Mouse (Mus musculus): ENCODE results near the gene Nr1h3. TPM values are rescaled to one million over a fixed set of nuclear protein-coding genes. Genes with fewer than 3 reads are reported as not detected.
"Not testable (repeated sequence)": the region's sequence is repeated elsewhere in the genome, so short reads cannot be mapped to it uniquely, and the experiment has no call there.

Nr1h3 gene
- polyA plus RNA-seq, 1 experiment from 2014 or later, result 31.0 TPM

DNA sequence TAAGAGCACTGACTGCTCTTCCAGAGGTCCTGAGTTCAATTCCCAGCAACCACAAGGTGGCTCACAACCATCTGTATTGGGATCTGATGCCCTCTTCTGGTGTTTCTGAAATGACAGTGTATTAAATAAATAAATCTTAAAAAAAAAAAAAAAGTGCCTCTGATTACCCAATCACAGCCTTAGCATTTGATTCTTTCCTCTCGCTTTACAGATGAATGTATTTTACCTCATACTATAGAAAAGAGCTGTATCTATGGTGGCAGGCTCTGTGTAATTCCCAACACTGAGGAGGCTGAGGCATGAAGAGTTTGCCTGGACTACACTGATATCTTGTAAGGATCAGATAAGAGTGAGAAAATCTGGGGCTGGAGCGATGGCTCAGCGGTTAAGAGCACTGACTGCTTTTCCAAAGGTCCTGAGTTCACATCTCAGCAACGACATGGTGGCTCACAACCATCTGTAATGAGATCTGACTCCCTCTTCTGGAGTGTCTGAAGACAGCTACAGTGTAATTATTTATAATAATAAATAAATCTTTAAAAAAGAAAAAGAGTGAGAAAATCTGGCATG lies 35.0 kb upstream of the Nr1h3 start:
- peak overlapping the region; percentile 87 for H3K4me2 ChIP-seq (ENCODE audit: low read depth, low read length)
- peak overlapping the region; percentile 61 for H3K4me3 ChIP-seq (ENCODE audit: low read depth, low read length)
- peak; percentile 43 for TF ChIP-seq CTCF (IDR thresholded peaks at IDR 0.05; ENCODE audit: low read depth)
- WGBS (ENCODE audit: insufficient replicate concordance), result 16% methylated on average over 4 of the region's 4 CpGs
- H3K4me1 ChIP-seq (ENCODE audit: insufficient read depth), result peaks cover 13% of the 10 kb centered on the region; the same call in 1 of the 2 replicates
- peak overlapping the region; percentile 92 for H3K27ac ChIP-seq (ENCODE audit: low read depth)
- not testable (repeated sequence) for H3K27me3 ChIP-seq (ENCODE audit: insufficient read depth, low read length); H3K9ac ChIP-seq (replicated peaks); H3K9me3 ChIP-seq (ENCODE audit: low read length); DNase-seq; H3K36me3 ChIP-seq (replicated peaks; ENCODE audit: insufficient read depth, low read length)
- ATAC-seq, result peak; percentile 60

DNA sequence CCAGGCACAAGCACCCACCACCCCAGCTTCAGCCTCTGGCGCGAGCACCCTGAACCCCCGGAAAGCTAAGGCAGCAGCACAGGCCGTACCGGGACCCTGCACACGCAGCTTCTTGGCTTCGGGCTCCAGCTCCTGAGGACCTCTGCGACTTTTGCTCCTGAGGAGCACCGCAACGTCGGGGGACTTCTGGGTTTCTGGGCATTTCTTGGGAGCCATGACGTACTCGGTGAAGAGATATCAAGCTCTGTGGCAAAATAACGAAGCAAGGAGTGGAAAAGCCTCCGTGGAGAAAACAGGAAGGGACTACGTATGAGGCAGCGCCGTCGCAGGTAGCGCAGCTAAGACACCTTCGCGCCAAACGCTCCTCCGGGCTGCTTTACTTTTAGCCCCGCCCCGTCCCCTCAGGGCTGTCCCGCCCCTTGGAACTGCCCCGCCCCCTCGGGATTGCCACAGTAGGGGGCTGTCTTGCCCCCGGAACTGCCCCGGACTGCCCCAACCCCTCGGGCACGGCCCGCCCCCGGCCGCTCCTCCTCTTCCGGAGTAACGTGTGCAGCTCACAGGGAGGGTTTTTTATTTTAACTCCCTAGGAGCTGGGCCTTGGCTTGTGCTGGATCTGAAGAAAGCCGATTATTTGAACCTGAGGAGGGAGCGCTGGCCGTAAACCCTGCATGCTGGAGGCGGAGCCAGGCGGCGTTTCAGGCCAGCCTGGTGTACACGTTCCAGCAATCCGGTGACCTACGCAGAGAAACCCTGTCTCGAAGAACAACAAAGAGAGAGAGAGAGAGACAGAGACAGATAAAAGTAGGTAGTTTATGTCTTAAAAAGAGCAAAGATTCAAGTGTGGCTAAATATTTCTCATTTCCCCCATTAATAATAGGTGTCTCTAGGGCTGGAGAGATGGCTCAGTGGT lies 34.2 kb upstream of the Nr1h3 start, which contains the start of gene Ddb2:
Gene Ddb2, minus strand, starts transcription at position 382 of the 910 bp plus-strand sequence.
- H3K4me1 ChIP-seq (ENCODE audit: insufficient read depth), result peaks cover 9% of the 10 kb centered on the region; the same call in 1 of the 2 replicates
- H3K27me3 ChIP-seq (ENCODE audit: insufficient read depth, low read length), result no peaks in the 10 kb centered on the region
- H3K4me3 ChIP-seq (ENCODE audit: low read depth, low read length), result peak within 1 kb of the TSS; percentile 61
- H3K27ac ChIP-seq (ENCODE audit: low read depth), result peak within 1 kb of the TSS; percentile 92
- peak within 1 kb of the TSS; percentile 69 for H3K9ac ChIP-seq (replicated peaks)
- H3K9me3 ChIP-seq (ENCODE audit: low read length), result no peaks in the 10 kb centered on the region
- peak; percentile 99 for ATAC-seq
- H3K4me2 ChIP-seq (ENCODE audit: low read depth, low read length), result peak within 1 kb of the TSS; percentile 87
- 0 out of 2 replicates have a peak, but pooled peaks cover 4% of the 10 kb centered on the region for H3K36me3 ChIP-seq (replicated peaks; ENCODE audit: insufficient read depth, low read length)
- TF ChIP-seq CTCF (IDR thresholded peaks at IDR 0.05; ENCODE audit: low read depth) (no peak), EP300 (IDR thresholded peaks at IDR 0.05; ENCODE audit: low read depth) (peak; percentile 62; the same call in 1 of the 2 replicates)
- WGBS (ENCODE audit: insufficient replicate concordance), result 1% methylated on average over 48 of the region's 48 CpGs
- peak; percentile 99 for DNase-seq

DNA sequence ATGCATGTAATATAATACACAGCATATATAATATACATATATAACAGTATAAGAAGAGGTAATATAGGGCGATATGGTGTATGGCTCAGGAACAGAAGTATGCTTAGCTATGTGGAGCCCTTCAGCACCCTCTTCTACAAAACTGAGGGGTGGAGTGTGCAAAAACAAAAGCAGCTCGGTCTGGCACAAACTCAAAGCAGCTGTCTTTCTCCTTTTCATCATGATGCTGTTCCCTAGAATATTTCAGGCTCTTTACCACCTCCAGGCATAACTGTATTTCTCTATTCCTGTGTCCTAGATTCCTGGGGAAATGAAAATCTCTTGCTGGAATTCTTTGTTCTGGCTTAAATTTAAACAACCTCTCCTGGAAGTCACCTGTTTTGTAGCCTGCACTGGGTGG lies 27.1 kb upstream of the Nr1h3 start:
- H3K9ac ChIP-seq (replicated peaks), result no peak overlapping the region
- 80% methylated on average over 2 of the region's 2 CpGs for WGBS (ENCODE audit: insufficient replicate concordance)

DNA sequence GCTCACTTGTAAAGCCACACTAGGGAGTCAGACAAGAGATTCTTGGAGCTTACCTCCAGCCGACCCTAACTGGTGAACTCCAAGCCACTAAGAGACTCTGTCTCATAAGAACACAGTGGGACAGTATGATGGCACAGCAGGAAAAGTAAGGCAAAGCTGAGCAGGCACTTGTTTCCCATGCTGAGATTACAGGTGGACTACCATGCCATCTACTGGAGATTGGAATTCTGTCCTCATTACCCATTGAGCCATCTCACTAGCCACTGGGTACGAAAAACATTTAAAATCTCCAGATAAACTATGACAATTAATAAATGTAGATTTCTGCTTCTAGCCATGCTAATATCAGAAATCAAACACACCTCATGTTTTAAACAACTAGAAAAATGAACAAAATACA lies 21.0 kb upstream of the Nr1h3 start:
- no peak overlapping the region for H3K4me2 ChIP-seq (ENCODE audit: low read depth, low read length)
- H3K9ac ChIP-seq (replicated peaks), result no peak overlapping the region
- ATAC-seq (no peak), DNase-seq (no peak)
- 0 out of 2 replicates have a peak, but pooled peaks cover 2% of the 10 kb centered on the region for H3K36me3 ChIP-seq (replicated peaks; ENCODE audit: insufficient read depth, low read length)
- TF ChIP-seq EP300 (IDR thresholded peaks at IDR 0.05; ENCODE audit: low read depth) (no peak), CTCF (IDR thresholded peaks at IDR 0.05; ENCODE audit: low read depth) (peak; percentile 29; the same call in 1 of the 2 replicates)
- no peak overlapping the region for H3K27ac ChIP-seq (ENCODE audit: low read depth)
- no peaks in the 10 kb centered on the region for H3K4me1 ChIP-seq (ENCODE audit: insufficient read depth)
- H3K4me3 ChIP-seq (ENCODE audit: low read depth, low read length), result no peak overlapping the region
- no peaks in the 10 kb centered on the region for H3K27me3 ChIP-seq (ENCODE audit: insufficient read depth, low read length)
- 74% methylated on average over 2 of the region's 2 CpGs for WGBS (ENCODE audit: insufficient replicate concordance)
- no peaks in the 10 kb centered on the region for H3K9me3 ChIP-seq (ENCODE audit: low read length)

More for the DNA sequence above, 27.1 kb upstream of the Nr1h3 start:
- Histone ChIP-seq H3K27ac (ENCODE audit: low read depth) (no peak overlapping the region), H3K9me3 (ENCODE audit: low read length) (no peaks in the 10 kb centered on the region), H3K4me3 (ENCODE audit: low read depth, low read length) (no peak overlapping the region), H3K4me2 (ENCODE audit: low read depth, low read length) (no peak overlapping the region), H3K36me3 (replicated peaks; ENCODE audit: insufficient read depth, low read length) (0 out of 2 replicates have a peak, but pooled peaks cover 6% of the 10 kb centered on the region), H3K27me3 (ENCODE audit: insufficient read depth, low read length) (no peaks in the 10 kb centered on the region), H3K4me1 (ENCODE audit: insufficient read depth) (no peaks in the 10 kb centered on the region)
- DNase-seq (no peak), ATAC-seq (no peak)
- TF ChIP-seq EP300 (IDR thresholded peaks at IDR 0.05; ENCODE audit: low read depth) (no peak), CTCF (IDR thresholded peaks at IDR 0.05; ENCODE audit: low read depth) (no peak)

DNA sequence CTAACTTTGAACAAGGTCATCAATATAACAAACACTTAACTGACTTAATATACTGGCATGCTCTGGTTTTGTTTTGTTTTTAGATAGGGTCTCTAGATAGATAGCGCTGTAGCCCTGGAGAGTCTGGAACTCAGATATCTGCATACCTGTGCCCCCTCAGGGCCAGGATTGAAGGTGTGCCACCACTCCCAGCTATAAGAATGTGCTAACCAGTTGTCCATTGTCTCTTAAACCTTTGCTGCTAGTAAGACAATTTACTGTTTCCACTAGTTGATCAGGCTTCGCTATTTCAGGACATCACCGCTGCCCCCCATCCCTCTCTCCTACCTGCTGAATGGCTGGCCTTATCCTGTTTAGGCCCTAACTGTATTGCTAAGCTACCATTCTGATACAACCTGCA lies 17.9 kb upstream of the Nr1h3 start:
- no peaks in the 10 kb centered on the region for H3K27me3 ChIP-seq (ENCODE audit: insufficient read depth, low read length)
- H3K4me1 ChIP-seq (ENCODE audit: insufficient read depth), result 0 out of 2 replicates have a peak, but pooled peaks cover 2% of the 10 kb centered on the region
- no peak overlapping the region for H3K4me2 ChIP-seq (ENCODE audit: low read depth, low read length)
- TF ChIP-seq CTCF (IDR thresholded peaks at IDR 0.05; ENCODE audit: low read depth) (no peak), EP300 (IDR thresholded peaks at IDR 0.05; ENCODE audit: low read depth) (no peak)
- H3K27ac ChIP-seq (ENCODE audit: low read depth), result no peak overlapping the region
- H3K9me3 ChIP-seq (ENCODE audit: low read length), result no peaks in the 10 kb centered on the region
- 90% methylated on average over 3 of the region's 3 CpGs for WGBS (ENCODE audit: insufficient replicate concordance)
- DNase-seq (no peak), ATAC-seq (no peak)
- H3K36me3 ChIP-seq (replicated peaks; ENCODE audit: insufficient read depth, low read length), result 0 out of 2 replicates have a peak, but pooled peaks cover 5% of the 10 kb centered on the region
- no peak overlapping the region for H3K9ac ChIP-seq (replicated peaks)
- no peak overlapping the region for H3K4me3 ChIP-seq (ENCODE audit: low read depth, low read length)

DNA sequence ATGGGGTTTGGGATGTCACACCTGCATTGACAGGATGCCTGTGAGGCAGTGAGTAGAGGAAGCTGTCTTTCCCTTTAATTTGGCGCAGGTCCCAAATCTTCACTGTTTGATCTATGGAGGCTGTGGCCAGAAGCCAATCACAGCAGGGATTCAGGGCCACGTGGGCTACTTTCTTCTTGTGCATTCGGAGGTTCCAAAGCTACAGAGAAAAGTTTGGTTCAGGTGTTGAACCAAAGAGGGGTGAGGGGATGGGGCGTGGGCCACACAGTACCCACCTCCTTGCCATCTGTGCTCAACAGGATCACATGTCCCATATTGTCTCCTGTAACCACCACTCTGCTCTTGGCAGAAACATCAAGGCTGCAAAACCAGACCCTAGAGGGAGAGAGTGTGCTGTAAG lies 14.4 kb upstream of the Nr1h3 start:
- no peaks in the 10 kb centered on the region for H3K27me3 ChIP-seq (ENCODE audit: insufficient read depth, low read length)
- H3K36me3 ChIP-seq (replicated peaks; ENCODE audit: insufficient read depth, low read length), result peaks cover 14% of the 10 kb centered on the region
- 57% methylated on average over 4 of the region's 4 CpGs for WGBS (ENCODE audit: insufficient replicate concordance)
- ATAC-seq (peak; percentile 81), DNase-seq (peak; percentile 43)
- H3K4me3 ChIP-seq (ENCODE audit: low read depth, low read length), result no peak overlapping the region
- no peak overlapping the region for H3K9ac ChIP-seq (replicated peaks)
- no peak for TF ChIP-seq CTCF (IDR thresholded peaks at IDR 0.05; ENCODE audit: low read depth)
- no peak for TF ChIP-seq EP300 (IDR thresholded peaks at IDR 0.05; ENCODE audit: low read depth)
- H3K9me3 ChIP-seq (ENCODE audit: low read length), result no peaks in the 10 kb centered on the region
- 0 out of 2 replicates have a peak overlapping the region, but pooled peaks have one; percentile 32 for H3K4me2 ChIP-seq (ENCODE audit: low read depth, low read length)
- 0 out of 2 replicates have a peak, but pooled peaks cover 2% of the 10 kb centered on the region for H3K4me1 ChIP-seq (ENCODE audit: insufficient read depth)
- no peak overlapping the region for H3K27ac ChIP-seq (ENCODE audit: low read depth)
